Mouse (Mus musculus) small intestine, adult 2 months (tissue): ENCODE measurements around the gene Hnrnpab.

Source experiments
- CTCF ChIP-seq: fragments of 200-500 bp; IDR thresholded peaks from 2 replicates; pipeline ENCODE4 v1.5.1; 2012; ENCODE audit warnings: low read depth, mild to moderate bottlenecking, control low read depth, inconsistent platforms, low read length, moderate library complexity, mixed read lengths; ENCODE audit not compliant: insufficient replicate concordance, insufficient read length; ENCODE audit errors: extremely low read depth
- POLR2A ChIP-seq: fragments of 200-500 bp; IDR thresholded peaks from 2 replicates; pipeline ENCODE4 v1.6.1; 2012; ENCODE audit warnings: low read depth, mild to moderate bottlenecking, control low read depth, inconsistent platforms, low read length, moderate library complexity

GRCm38 (mm10) chr11:51584431-51585248 lies 22.0 kb downstream of the Hnrnpab start, which contains the start of gene Phykpl:
- TF ChIP-seq CTCF, result peak; percentile 49; the same call in 1 of the 2 replicates
- peak; percentile 78 for TF ChIP-seq POLR2A
